Mouse (Mus musculus): ENCODE results near the gene Prpf19. TPM values are rescaled to one million over a fixed set of nuclear protein-coding genes. Genes with fewer than 3 reads are reported as not detected.

Gene Prpf19
- polyA plus RNA-seq, 1 experiment from 2014 or later: 39.4 TPM

- H3K4me2 ChIP-seq: peak overlapping the region; percentile 100
- peaks cover 20% of the 10 kb centered on the region for H3K4me1 ChIP-seq (ENCODE audit: control insufficient read depth, insufficient read depth, low read length)
- H3K27ac ChIP-seq (ENCODE audit: low read depth, low read length): no peak overlapping the region
- H3K27me3 ChIP-seq (ENCODE audit: control insufficient read depth, insufficient read depth, low read length): no peaks in the 10 kb centered on the region
- H3K4me3 ChIP-seq (ENCODE audit: low read depth, low read length): peak overlapping the region; percentile 80
- no peak for ATAC-seq (replicated peaks; ENCODE audit: insufficient number of reproducible peaks, low FRiP score, low TSS enrichment)
- H3K9me3 ChIP-seq (replicated peaks; ENCODE audit: control insufficient read depth, low read length): no peaks in the 10 kb centered on the region
- peaks cover 23% of the 10 kb centered on the region for H3K36me3 ChIP-seq (ENCODE audit: control insufficient read depth, insufficient read depth, low read length)
- H3K9ac ChIP-seq (ENCODE audit: low read depth, low read length): peak overlapping the region; percentile 85
- WGBS (ENCODE audit: insufficient replicate concordance): 89% methylated on average over 5 of the region's 5 CpGs
Measured at GRCm38 (mm10) chr19:10947219-10947618, 52.2 kb downstream of the Prpf19 start.

- Histone ChIP-seq H3K27me3 (ENCODE audit: control insufficient read depth, insufficient read depth, low read length) (no peaks in the 10 kb centered on the region), H3K4me1 (ENCODE audit: control insufficient read depth, insufficient read depth, low read length) (peaks cover 25% of the 10 kb centered on the region), H3K36me3 (ENCODE audit: control insufficient read depth, insufficient read depth, low read length) (peaks cover 14% of the 10 kb centered on the region), H3K9ac (ENCODE audit: low read depth, low read length) (peak overlapping the region; percentile 85), H3K27ac (ENCODE audit: low read depth, low read length) (no peak overlapping the region), H3K4me3 (ENCODE audit: low read depth, low read length) (peak overlapping the region; percentile 80), H3K4me2 (peak overlapping the region; percentile 100), H3K9me3 (replicated peaks; ENCODE audit: control insufficient read depth, low read length) (no peaks in the 10 kb centered on the region)
- ATAC-seq (replicated peaks; ENCODE audit: insufficient number of reproducible peaks, low FRiP score, low TSS enrichment): no peak
- WGBS (ENCODE audit: insufficient replicate concordance): under 1% methylated on average over 20 of the region's 20 CpGs
Measured at GRCm38 (mm10) chr19:10948416-10948815, 53.4 kb downstream of the Prpf19 start.

GRCm38 (mm10) chr19:10949112-10949511, 54.1 kb downstream of the Prpf19 start, which contains the start of gene Ccdc86:
Gene Ccdc86 (minus strand): TSS chr19:10949266.
- peak; percentile 90 for ATAC-seq (replicated peaks; ENCODE audit: insufficient number of reproducible peaks, low FRiP score, low TSS enrichment)
- peak within 1 kb of the TSS; percentile 100 for H3K4me2 ChIP-seq
- H3K4me1 ChIP-seq (ENCODE audit: control insufficient read depth, insufficient read depth, low read length): peaks cover 25% of the 10 kb centered on the region
- H3K27ac ChIP-seq (ENCODE audit: low read depth, low read length): peak within 1 kb of the TSS; percentile 59
- H3K27me3 ChIP-seq (ENCODE audit: control insufficient read depth, insufficient read depth, low read length): no peaks in the 10 kb centered on the region
- peaks cover 10% of the 10 kb centered on the region; the same call in 1 of the 2 replicates for H3K36me3 ChIP-seq (ENCODE audit: control insufficient read depth, insufficient read depth, low read length)
- H3K4me3 ChIP-seq (ENCODE audit: low read depth, low read length): peak within 1 kb of the TSS; percentile 80
- no peaks in the 10 kb centered on the region for H3K9me3 ChIP-seq (replicated peaks; ENCODE audit: control insufficient read depth, low read length)
- under 1% methylated on average over 30 of the region's 30 CpGs for WGBS (ENCODE audit: insufficient replicate concordance)
- peak within 1 kb of the TSS; percentile 85 for H3K9ac ChIP-seq (ENCODE audit: low read depth, low read length)

DNA sequence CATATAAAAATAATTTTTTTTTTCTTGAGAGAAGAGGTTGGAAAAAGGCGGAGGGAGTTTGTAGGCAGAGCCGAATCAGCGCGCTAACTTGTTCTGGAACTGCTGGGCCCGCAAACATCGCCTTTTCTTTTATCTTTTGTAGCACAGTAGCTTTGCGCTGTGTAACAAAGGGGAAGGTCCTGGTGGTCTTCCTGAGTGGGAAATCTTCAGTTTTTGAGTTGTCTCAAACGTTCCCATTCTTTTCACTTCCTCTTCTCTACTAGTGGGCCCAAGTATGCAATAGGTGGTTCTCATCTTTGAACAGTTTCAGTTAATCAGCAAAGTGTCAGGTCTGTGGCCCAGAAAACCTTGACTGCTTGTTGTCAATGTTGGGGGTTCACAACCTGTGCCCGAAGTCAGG, 54.5 kb downstream of the Prpf19 start:
- H3K4me1 ChIP-seq (ENCODE audit: control insufficient read depth, insufficient read depth, low read length): peaks cover 25% of the 10 kb centered on the region
- H3K9ac ChIP-seq (ENCODE audit: low read depth, low read length): peak overlapping the region; percentile 58; the same call in 1 of the 2 replicates
- H3K4me3 ChIP-seq (ENCODE audit: low read depth, low read length): peak overlapping the region; percentile 80
- WGBS (ENCODE audit: insufficient replicate concordance): 36% methylated on average over 9 of the region's 9 CpGs
- peak overlapping the region; percentile 59 for H3K27ac ChIP-seq (ENCODE audit: low read depth, low read length)
- H3K4me2 ChIP-seq: peak overlapping the region; percentile 100
- ATAC-seq (replicated peaks; ENCODE audit: insufficient number of reproducible peaks, low FRiP score, low TSS enrichment): no peak
- no peaks in the 10 kb centered on the region for H3K27me3 ChIP-seq (ENCODE audit: control insufficient read depth, insufficient read depth, low read length)
- no peaks in the 10 kb centered on the region for H3K9me3 ChIP-seq (replicated peaks; ENCODE audit: control insufficient read depth, low read length)
- peaks cover 5% of the 10 kb centered on the region; the same call in 1 of the 2 replicates for H3K36me3 ChIP-seq (ENCODE audit: control insufficient read depth, insufficient read depth, low read length)

DNA sequence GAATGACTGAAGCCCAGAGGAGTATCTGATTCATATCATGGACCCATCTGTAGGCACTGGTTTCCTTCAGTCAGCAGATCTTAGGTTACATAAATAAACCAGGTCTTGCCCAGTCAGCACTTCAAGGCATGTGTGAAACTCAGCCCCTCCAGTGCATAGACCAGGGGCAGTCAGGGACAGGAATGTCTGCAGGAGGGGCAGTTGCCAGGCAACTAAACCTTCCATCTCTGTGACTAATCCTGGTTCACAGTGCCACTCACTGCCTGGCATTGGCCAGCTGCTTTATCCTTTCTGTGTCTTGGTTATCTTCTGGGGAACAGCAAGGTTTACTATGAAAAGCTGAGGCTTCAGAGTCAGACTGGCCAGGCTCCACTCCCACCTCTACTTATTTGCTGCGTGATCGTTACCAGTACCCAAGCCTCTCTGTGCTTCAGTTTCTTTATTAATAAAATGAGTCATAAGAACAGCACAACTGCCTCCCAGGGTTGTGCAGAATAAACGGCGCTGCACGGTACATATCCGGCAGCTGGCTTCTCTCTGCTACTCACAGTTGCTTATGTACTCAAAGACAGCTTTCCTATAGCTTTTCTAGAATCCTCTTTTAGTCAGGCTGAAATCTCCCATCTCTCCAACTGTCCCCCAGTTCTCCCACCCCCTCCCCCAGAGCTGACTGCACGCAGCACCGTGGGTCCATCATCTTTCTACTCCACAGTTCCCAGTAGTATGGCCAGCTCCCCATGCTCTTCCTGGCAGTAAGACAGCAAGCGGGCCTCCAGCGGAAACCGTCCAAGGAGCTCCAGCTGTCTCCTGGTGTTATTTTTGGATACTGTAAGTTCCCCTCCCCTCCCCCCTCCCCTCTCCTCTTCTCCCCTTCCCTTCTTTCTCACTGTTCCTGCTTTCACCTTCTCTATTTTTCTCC, 57.2 kb downstream of the Prpf19 start:
- Histone ChIP-seq H3K9ac (ENCODE audit: low read depth, low read length) (no peak overlapping the region), H3K4me2 (peak overlapping the region; percentile 34), H3K36me3 (ENCODE audit: control insufficient read depth, insufficient read depth, low read length) (no peaks in the 10 kb centered on the region), H3K27ac (ENCODE audit: low read depth, low read length) (peak overlapping the region; percentile 52), H3K9me3 (replicated peaks; ENCODE audit: control insufficient read depth, low read length) (no peaks in the 10 kb centered on the region), H3K27me3 (ENCODE audit: control insufficient read depth, insufficient read depth, low read length) (no peaks in the 10 kb centered on the region), H3K4me1 (ENCODE audit: control insufficient read depth, insufficient read depth, low read length) (peaks cover 19% of the 10 kb centered on the region), H3K4me3 (ENCODE audit: low read depth, low read length) (no peak overlapping the region)
- WGBS (ENCODE audit: insufficient replicate concordance): 48% methylated on average over 11 of the region's 11 CpGs
- ATAC-seq (replicated peaks; ENCODE audit: insufficient number of reproducible peaks, low FRiP score, low TSS enrichment): no peak

Other genes starting within 250 kb of the Prpf19 start
- not detected in 2 replicates for gene Pga5, start 217.2 kb upstream of the Prpf19 start, polyA plus RNA-seq (2014; fragmentation: Nextera tagmentation; extraction: Ambion mirVana)
- gene Vps37c, start 206.5 kb upstream of the Prpf19 start, polyA plus RNA-seq (2014; fragmentation: Nextera tagmentation; extraction: Ambion mirVana): 21.9 and 22.5 TPM in 2 replicates
- gene Cd5, start 156.2 kb upstream of the Prpf19 start, polyA plus RNA-seq (2014; fragmentation: Nextera tagmentation; extraction: Ambion mirVana): 0.39 and 0.72 TPM in 2 replicates
- gene Cd6, start 65.2 kb upstream of the Prpf19 start, polyA plus RNA-seq (2014; fragmentation: Nextera tagmentation; extraction: Ambion mirVana): not detected in 2 replicates
- 0.19 and 0.31 TPM in 2 replicates for gene Slc15a3, start 55.5 kb upstream of the Prpf19 start, polyA plus RNA-seq (2014; fragmentation: Nextera tagmentation; extraction: Ambion mirVana)
- 35.5 and 37.2 TPM in 2 replicates for gene Tmem132a, start 25.3 kb upstream of the Prpf19 start, polyA plus RNA-seq (2014; fragmentation: Nextera tagmentation; extraction: Ambion mirVana)
- 66.7 and 71.0 TPM in 2 replicates for gene Tmem109, start 13.2 kb upstream of the Prpf19 start, polyA plus RNA-seq (2014; fragmentation: Nextera tagmentation; extraction: Ambion mirVana)
- gene Zp1, start 25.4 kb downstream of the Prpf19 start, polyA plus RNA-seq (2014; fragmentation: Nextera tagmentation; extraction: Ambion mirVana): not detected in 2 replicates
- gene Ptgdr2, start 41.9 kb downstream of the Prpf19 start, polyA plus RNA-seq (2014; fragmentation: Nextera tagmentation; extraction: Ambion mirVana): 0.27 TPM in 2 replicates
- 17.7 and 18.9 TPM in 2 replicates for gene Ccdc86, start 54.0 kb downstream of the Prpf19 start, polyA plus RNA-seq (2014; fragmentation: Nextera tagmentation; extraction: Ambion mirVana)
- gene Ms4a10, start 79.4 kb downstream of the Prpf19 start, polyA plus RNA-seq (2014; fragmentation: Nextera tagmentation; extraction: Ambion mirVana): not detected in 2 replicates
- 0.17 TPM in 1 of 2 replicates, not detected in the other for gene Ms4a15, start 98.0 kb downstream of the Prpf19 start, polyA plus RNA-seq (2014; fragmentation: Nextera tagmentation; extraction: Ambion mirVana)
- not detected in 2 replicates for gene Ms4a18, start 122.8 kb downstream of the Prpf19 start, polyA plus RNA-seq (2014; fragmentation: Nextera tagmentation; extraction: Ambion mirVana)
- not detected in 2 replicates for gene Ms4a8a, start 185.9 kb downstream of the Prpf19 start, polyA plus RNA-seq (2014; fragmentation: Nextera tagmentation; extraction: Ambion mirVana)
- gene 1700017D01Rik, start 235.6 kb downstream of the Prpf19 start, polyA plus RNA-seq (2014; fragmentation: Nextera tagmentation; extraction: Ambion mirVana): not detected in 2 replicates